ENCODE assay signal across 8 mouse cellular contexts in the genomic region with DNA sequence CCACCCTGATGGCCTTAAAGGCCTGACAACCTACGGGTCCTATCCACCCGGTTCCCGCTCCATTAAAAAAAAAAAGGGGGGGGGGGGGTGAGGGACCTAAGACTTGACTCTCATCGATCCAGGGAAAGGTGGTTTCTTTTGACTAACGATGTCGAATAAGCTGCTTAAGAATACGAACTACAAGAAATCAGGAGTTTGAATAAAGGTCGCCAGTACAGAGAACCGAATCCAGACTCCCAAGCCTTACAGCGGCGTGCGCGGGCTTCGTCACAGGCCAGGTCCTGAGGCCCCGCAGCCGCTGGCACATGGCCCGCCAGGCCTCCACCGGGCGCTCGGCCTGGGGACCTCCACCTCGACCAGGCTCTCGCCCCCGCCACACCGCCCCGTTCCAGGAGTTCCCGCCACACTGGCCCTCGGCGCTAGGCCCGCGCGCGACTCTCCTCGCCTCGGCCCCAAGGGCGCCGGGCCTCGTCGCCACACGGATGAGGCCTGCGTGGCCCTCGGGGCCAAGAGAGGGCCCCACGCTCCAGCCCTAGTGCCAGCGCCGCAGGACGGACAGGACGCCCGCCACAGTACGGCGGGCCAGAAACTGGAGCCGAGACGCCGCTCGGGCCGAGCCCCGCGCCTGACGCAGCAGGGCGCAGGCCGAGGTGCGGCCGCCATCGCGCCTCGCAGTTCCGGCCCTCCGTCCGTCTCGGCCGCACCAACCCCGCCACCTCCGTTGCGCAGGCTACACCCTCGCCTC. TPM values are rescaled to one million over a fixed set of nuclear protein-coding genes. Genes with fewer than 3 reads are reported as not detected.
DNase-seq lines count a peak whose midpoint lies in the region; ATAC-seq and TF ChIP-seq lines count a peak whose summit lies in the region.

No protein-coding gene starts in this region.

- no peak for TF ChIP-seq POLR2A in kidney, adult 2 months (IDR thresholded peaks at IDR 0.05; ENCODE audit: low read depth, low read length)

- peak overlapping the region; percentile 86 for H3K27ac ChIP-seq in embryonic facial prominence, embryonic 11.5 days (replicated peaks; ENCODE audit: low read depth, low read length)
- H3K27ac ChIP-seq in kidney, adult 2 months (ENCODE audit: insufficient read depth, low read depth, low read length): peak overlapping the region; percentile 97
- peak overlapping the region; percentile 94 for H3K27ac ChIP-seq in liver, embryonic 16.5 days (ENCODE audit: low read length)
- peak overlapping the region; percentile 95 for H3K27ac ChIP-seq in neural tube, embryonic 13.5 days (replicated peaks)

- under 1% methylated on average over 73 of the region's 73 CpGs for WGBS in embryonic facial prominence, embryonic 11.5 days
- WGBS in kidney, adult 2 months: under 1% methylated on average over 73 of the region's 73 CpGs
- WGBS in liver, embryonic 16.5 days (ENCODE audit: insufficient replicate concordance): under 1% methylated on average over 72 of the region's 73 CpGs
- WGBS in neural tube, embryonic 13.5 days: under 1% methylated on average over 65 of the region's 73 CpGs

- peak; percentile 68 for ATAC-seq in embryonic facial prominence, embryonic 11.5 days (replicated peaks; ENCODE audit: insufficient number of reproducible peaks, low FRiP score, low TSS enrichment, low read depth)
- ATAC-seq in liver, embryonic 16.5 days (ENCODE audit: low read depth): peak; percentile 63
- ATAC-seq in neural tube, embryonic 13.5 days (ENCODE audit: low read depth): peak; percentile 75

- H3K9me3 ChIP-seq in E14TG2a.4 (ENCODE audit: low read length): no peaks in the 10 kb centered on the region
- H3K9me3 ChIP-seq in embryonic facial prominence, embryonic 11.5 days (replicated peaks; ENCODE audit: control insufficient read depth, low read length): no peaks in the 10 kb centered on the region
- H3K9me3 ChIP-seq in liver, embryonic 16.5 days (replicated peaks; ENCODE audit: control insufficient read depth, low read length): no peaks in the 10 kb centered on the region
- H3K9me3 ChIP-seq in neural tube, embryonic 13.5 days: no peaks in the 10 kb centered on the region

- DNase-seq in adrenal gland, adult 18-20 months (ENCODE audit: low spot score in 2 of 2): peak; percentile 60 to 67
- peak; percentile 36 for DNase-seq in embryonic facial prominence, embryonic 11.5 days (ENCODE audit: low spot score)
- DNase-seq in heart, adult 9 months (ENCODE audit: low spot score in 2 of 2): peak; percentile 18 to 61
- DNase-seq in kidney, adult 2 months: peak; percentile 63
- DNase-seq in c-Kit-positive CD71-positive TER-119-positive erythroid progenitor cells, embryonic 14.5 days (ENCODE audit: low spot score): no peak

- peaks cover 40% of the 10 kb centered on the region for H3K36me3 ChIP-seq in E14TG2a.4 (ENCODE audit: insufficient read depth, low read length)
- peaks cover 3% of the 10 kb centered on the region for H3K36me3 ChIP-seq in embryonic facial prominence, embryonic 11.5 days (replicated peaks; ENCODE audit: control insufficient read depth, insufficient read depth, low read depth, low read length)
- H3K36me3 ChIP-seq in kidney, adult 2 months (ENCODE audit: control insufficient read depth, insufficient read depth, low read length): peaks cover 2% of the 10 kb centered on the region
- H3K36me3 ChIP-seq in liver, embryonic 16.5 days (ENCODE audit: control insufficient read depth, insufficient read depth): peaks cover 23% of the 10 kb centered on the region
- H3K36me3 ChIP-seq in neural tube, embryonic 13.5 days: peaks cover 12% of the 10 kb centered on the region

- no peaks in the 10 kb centered on the region for H3K27me3 ChIP-seq in E14TG2a.4 (ENCODE audit: insufficient read depth, low read length)
- H3K27me3 ChIP-seq in embryonic facial prominence, embryonic 11.5 days (ENCODE audit: control insufficient read depth, insufficient read depth, low read length): no peaks in the 10 kb centered on the region
- H3K27me3 ChIP-seq in kidney, adult 2 months (replicated peaks; ENCODE audit: control insufficient read depth, insufficient read depth, low read length): no peaks in the 10 kb centered on the region
- no peaks in the 10 kb centered on the region for H3K27me3 ChIP-seq in liver, embryonic 16.5 days (ENCODE audit: control insufficient read depth, insufficient read depth, low read depth, low read length)
- no peaks in the 10 kb centered on the region for H3K27me3 ChIP-seq in neural tube, embryonic 13.5 days

- H3K4me1 ChIP-seq in E14TG2a.4 (replicated peaks; ENCODE audit: low read depth, low read length): peaks cover 73% of the 10 kb centered on the region
- no peaks in the 10 kb centered on the region for H3K4me1 ChIP-seq in embryonic facial prominence, embryonic 11.5 days (ENCODE audit: control insufficient read depth, insufficient read depth, low read length)
- H3K4me1 ChIP-seq in kidney, adult 2 months (ENCODE audit: control insufficient read depth, insufficient read depth, low read length): peaks cover 16% of the 10 kb centered on the region
- peaks cover 35% of the 10 kb centered on the region for H3K4me1 ChIP-seq in liver, embryonic 16.5 days (ENCODE audit: control insufficient read depth, low read depth, low read length)
- peaks cover 37% of the 10 kb centered on the region for H3K4me1 ChIP-seq in neural tube, embryonic 13.5 days (replicated peaks)

- TF ChIP-seq CTCF in E14TG2a.4 (conservative IDR thresholded peaks at IDR 0.05; ENCODE audit: low read length): no peak
- TF ChIP-seq CTCF in kidney, adult 2 months (conservative IDR thresholded peaks at IDR 0.05; ENCODE audit: insufficient read depth, insufficient read length, low read depth, low read length): no peak

- H3K9ac ChIP-seq in embryonic facial prominence, embryonic 11.5 days (replicated peaks; ENCODE audit: low read length): peak overlapping the region; percentile 92
- H3K9ac ChIP-seq in liver, embryonic 16.5 days (ENCODE audit: low read depth, low read length): peak overlapping the region; percentile 100
- peak overlapping the region; percentile 98 for H3K9ac ChIP-seq in neural tube, embryonic 13.5 days

- peak overlapping the region; percentile 59 for H3K4me2 ChIP-seq in embryonic facial prominence, embryonic 11.5 days (ENCODE audit: low read depth, low read length)
- H3K4me2 ChIP-seq in liver, embryonic 16.5 days (ENCODE audit: low read depth, low read length): peak overlapping the region; percentile 86
- peak overlapping the region; percentile 80 for H3K4me2 ChIP-seq in neural tube, embryonic 13.5 days

- H3K4me3 ChIP-seq in E14TG2a.4 (replicated peaks; ENCODE audit: low read length): peak overlapping the region; percentile 99
- H3K4me3 ChIP-seq in embryonic facial prominence, embryonic 11.5 days (ENCODE audit: low read depth, low read length): peak overlapping the region; percentile 74
- peak overlapping the region; percentile 95 for H3K4me3 ChIP-seq in kidney, adult 2 months (ENCODE audit: insufficient read depth, low read depth, low read length)
- H3K4me3 ChIP-seq in liver, embryonic 16.5 days (ENCODE audit: low read depth, low read length): peak overlapping the region; percentile 100
- H3K4me3 ChIP-seq in neural tube, embryonic 13.5 days: peak overlapping the region; percentile 100

RNA-seq across cellular contexts. Expression of gene Cnbp, which starts 0.6 kb away (rescaled TPM):
- total RNA-seq in adrenal gland, adult 18-20 months (2021): 100 to 1,000 TPM; 428 to 457 TPM
- 1,277 and 1,368 TPM in 2 replicates for polyA plus RNA-seq in embryonic facial prominence, embryonic 11.5 days (2014; fragmentation: Nextera tagmentation; extraction: Ambion mirVana)
- 175 and 184 TPM in 2 replicates for polyA plus RNA-seq in kidney, adult 2 months (2012; rRNA removed)
- polyA plus RNA-seq in liver, embryonic 16.5 days (2015; fragmentation: Nextera tagmentation; extraction: Ambion mirVana): 486 and 530 TPM in 2 replicates
- 571 and 620 TPM in 2 replicates for polyA plus RNA-seq in neural tube, embryonic 13.5 days (2015; fragmentation: Nextera tagmentation; extraction: Ambion mirVana)

RNA-seq across cellular contexts. Expression of gene Isy1, which starts 11.7 kb away (rescaled TPM):
- total RNA-seq in adrenal gland, adult 18-20 months (2021): 100 to 1,000 TPM in 1 of 2 experiments, 10 to 100 TPM in 1; 55.9 to 120 TPM
- polyA plus RNA-seq in embryonic facial prominence, embryonic 11.5 days (2014; fragmentation: Nextera tagmentation; extraction: Ambion mirVana): 79.3 and 81.0 TPM in 2 replicates
- 14.1 and 18.4 TPM in 2 replicates for polyA plus RNA-seq in kidney, adult 2 months (2012; rRNA removed)
- polyA plus RNA-seq in liver, embryonic 16.5 days (2015; fragmentation: Nextera tagmentation; extraction: Ambion mirVana): 17.5 and 24.2 TPM in 2 replicates
- polyA plus RNA-seq in neural tube, embryonic 13.5 days (2015; fragmentation: Nextera tagmentation; extraction: Ambion mirVana): 28.9 and 31.0 TPM in 2 replicates

RNA-seq across cellular contexts. Expression of gene Gm45140, which starts 14.7 kb away (rescaled TPM):
- 1 to 10 TPM; 4.3 to 6.8 TPM for total RNA-seq in adrenal gland, adult 18-20 months (2021)
- polyA plus RNA-seq in embryonic facial prominence, embryonic 11.5 days (2014; fragmentation: Nextera tagmentation; extraction: Ambion mirVana): 1.2 and 3.2 TPM in 2 replicates
- polyA plus RNA-seq in kidney, adult 2 months (2012; rRNA removed): 0.53 and 0.77 TPM in 2 replicates
- 4.5 and 4.6 TPM in 2 replicates for polyA plus RNA-seq in liver, embryonic 16.5 days (2015; fragmentation: Nextera tagmentation; extraction: Ambion mirVana)
- 3.0 and 4.5 TPM in 2 replicates for polyA plus RNA-seq in neural tube, embryonic 13.5 days (2015; fragmentation: Nextera tagmentation; extraction: Ambion mirVana)

RNA-seq across cellular contexts. Expression of gene Copg1, which starts 37.3 kb away (rescaled TPM):
- total RNA-seq in adrenal gland, adult 18-20 months (2021): 100 to 1,000 TPM; 103 to 105 TPM
- 147 and 150 TPM in 2 replicates for polyA plus RNA-seq in embryonic facial prominence, embryonic 11.5 days (2014; fragmentation: Nextera tagmentation; extraction: Ambion mirVana)
- 35.5 and 41.4 TPM in 2 replicates for polyA plus RNA-seq in kidney, adult 2 months (2012; rRNA removed)
- polyA plus RNA-seq in liver, embryonic 16.5 days (2015; fragmentation: Nextera tagmentation; extraction: Ambion mirVana): 58.1 and 59.3 TPM in 2 replicates
- polyA plus RNA-seq in neural tube, embryonic 13.5 days (2015; fragmentation: Nextera tagmentation; extraction: Ambion mirVana): 166 and 172 TPM in 2 replicates

RNA-seq across cellular contexts. Expression of gene Rab43, which starts 38.4 kb away (rescaled TPM):
- 10 to 100 TPM; 28.8 to 30.0 TPM for total RNA-seq in adrenal gland, adult 18-20 months (2021)
- polyA plus RNA-seq in embryonic facial prominence, embryonic 11.5 days (2014; fragmentation: Nextera tagmentation; extraction: Ambion mirVana): 4.8 and 7.3 TPM in 2 replicates
- polyA plus RNA-seq in kidney, adult 2 months (2012; rRNA removed): 49.5 and 52.0 TPM in 2 replicates
- polyA plus RNA-seq in liver, embryonic 16.5 days (2015; fragmentation: Nextera tagmentation; extraction: Ambion mirVana): 32.4 and 34.8 TPM in 2 replicates
- 8.8 and 9.2 TPM in 2 replicates for polyA plus RNA-seq in neural tube, embryonic 13.5 days (2015; fragmentation: Nextera tagmentation; extraction: Ambion mirVana)
